Mouse (Mus musculus) kidney, postnatal 36 days (tissue): ENCODE results near the gene Sp1.

ENCODE experiments used
- DNase-seq, 2 experiments: peaks; one replicate each; pipeline ENCODE4 v3.0.0; 2021 to 2022; ENCODE audit warnings: mixed read lengths in 2 of 2

The Sp1 gene

DNA sequence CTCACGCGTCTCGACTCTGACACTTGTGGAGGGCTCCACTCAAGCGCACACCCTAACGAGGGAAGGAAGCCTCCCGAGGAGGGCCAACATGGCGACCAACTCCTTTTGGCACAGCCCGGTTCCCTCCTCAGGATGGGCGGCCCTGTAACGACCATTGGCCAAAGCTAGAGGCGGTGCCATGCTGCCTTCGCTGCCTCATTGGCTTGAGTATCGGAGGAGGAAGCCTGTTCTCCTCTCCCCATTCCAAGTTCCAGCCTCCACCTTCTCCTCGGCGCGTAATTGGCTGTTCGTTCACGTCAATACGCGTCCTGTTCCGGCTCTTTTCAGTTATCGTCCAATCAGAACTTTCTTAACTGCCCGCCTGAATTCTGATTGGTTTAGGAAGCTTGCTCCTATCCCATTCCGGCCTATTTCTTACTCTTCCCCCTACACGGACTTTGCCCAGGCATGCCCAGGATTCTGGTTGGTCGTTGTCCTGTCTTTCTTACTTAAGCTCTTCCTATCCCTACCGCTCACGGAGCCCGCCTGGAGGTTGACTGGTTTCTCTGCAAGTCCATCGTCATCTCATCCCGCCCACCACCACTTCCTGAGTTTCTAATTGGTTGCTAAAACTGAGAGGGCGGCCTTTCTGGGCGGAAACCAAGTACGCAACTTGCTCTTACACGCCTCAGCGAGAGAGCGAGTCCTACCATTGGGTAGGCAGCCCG lies at the start of gene Sp1:
Sp1 (plus strand) TSS at position 655 of the 707 bp plus-strand sequence.
- DNase-seq, result peak; percentile 97 to 100

DNA sequence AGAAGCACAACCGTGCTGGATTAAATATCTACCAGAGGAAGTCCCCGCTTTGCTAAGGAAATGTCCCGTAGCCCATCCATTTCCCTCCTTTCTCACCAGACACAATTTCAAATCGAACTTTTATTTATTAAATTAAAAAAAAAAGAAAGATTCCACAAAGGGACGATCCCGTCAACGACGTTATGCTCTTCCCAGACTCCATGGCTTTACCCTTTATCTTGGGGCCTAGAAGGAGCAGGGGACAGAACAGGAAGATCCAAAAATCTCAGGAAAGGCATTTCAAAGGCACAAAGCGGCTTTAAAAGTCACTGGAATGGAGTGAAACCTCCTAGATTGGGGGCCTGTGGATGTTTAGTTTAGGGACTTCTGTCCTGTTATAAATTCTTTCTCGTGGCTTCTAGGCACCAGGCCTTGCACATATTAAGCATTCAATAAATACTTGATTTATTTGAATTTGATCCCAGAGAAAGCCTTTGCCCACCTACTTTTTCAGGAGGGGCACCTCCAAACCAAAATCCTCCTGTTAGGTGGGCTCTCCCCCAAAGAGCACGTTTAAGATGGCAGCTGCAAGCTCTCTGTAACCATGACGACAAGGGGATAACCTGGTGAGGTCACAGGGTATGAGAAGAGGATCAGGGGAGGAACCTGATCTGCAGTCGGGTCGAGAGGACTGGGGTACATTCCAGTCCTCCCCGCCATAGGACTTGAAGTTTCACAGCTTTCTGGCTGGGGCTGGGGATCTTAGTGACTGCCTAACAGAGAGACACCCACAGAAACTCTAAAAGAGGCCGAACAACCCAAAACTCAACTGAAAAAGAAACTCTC lies 49.2 kb upstream of the Sp1 start:
- DNase-seq, result no peak

DNA sequence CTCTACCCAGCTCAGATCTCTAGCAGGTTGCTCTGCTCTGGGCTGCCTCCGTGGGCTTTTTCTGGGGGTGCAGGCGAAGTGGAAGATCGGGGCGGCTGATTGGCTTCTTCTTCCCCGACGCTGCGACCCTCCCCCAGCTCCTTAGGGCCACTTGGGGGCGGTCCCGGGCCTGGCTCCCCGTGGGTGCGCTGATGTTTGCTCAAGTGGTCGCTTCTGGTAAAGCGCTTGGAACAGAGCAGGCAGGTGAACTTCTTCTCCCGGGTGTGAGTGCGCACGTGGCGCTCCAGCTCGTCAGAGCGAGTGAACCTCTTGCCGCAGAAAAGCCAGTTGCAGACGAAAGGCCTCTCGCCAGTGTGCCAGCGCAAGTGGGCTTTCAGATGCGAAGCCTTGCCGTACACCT lies 47.8 kb upstream of the Sp1 start:
- DNase-seq, result peak in 1 of 2 experiments; percentile 29

DNA sequence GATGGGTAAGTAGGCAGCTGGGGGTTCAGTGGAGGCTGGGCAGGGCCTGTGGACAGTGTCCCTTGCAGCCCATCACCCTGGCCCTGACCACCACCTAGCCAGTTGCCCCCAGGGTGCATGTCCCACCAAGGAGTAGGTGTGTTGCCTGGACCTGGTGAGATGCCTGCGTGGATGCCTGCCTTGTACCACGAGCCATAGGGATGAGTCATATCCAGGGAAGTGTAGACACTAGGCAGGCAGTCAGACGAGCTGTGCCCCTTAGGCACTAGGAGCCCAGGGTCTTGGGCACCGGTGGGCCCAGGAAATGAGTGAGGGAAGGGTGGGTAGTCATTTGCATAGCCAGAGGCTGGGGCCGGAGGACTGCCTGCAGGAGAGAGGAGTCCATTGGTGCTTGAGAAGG lies 47.1 kb upstream of the Sp1 start:
- DNase-seq, result no peak

DNA sequence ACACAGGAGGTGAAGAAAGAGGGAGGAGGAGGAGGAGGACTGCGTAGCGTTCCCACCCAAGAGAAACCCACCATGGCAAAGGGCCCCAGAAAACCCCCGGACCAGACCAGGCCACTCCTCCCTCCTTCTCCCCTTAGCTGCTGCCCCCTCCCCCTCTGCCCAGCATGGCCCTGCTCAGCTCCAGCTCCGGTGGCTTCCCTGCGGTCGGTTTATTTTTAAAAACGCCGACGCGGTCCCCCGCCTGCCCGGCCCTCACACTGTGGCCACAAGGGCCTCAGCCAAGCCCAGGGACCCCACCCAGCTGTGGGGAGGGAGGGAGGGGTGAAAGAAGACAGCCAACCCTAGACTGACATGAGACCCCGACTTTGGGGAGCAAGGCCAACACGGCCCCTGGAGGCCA lies 43.3 kb upstream of the Sp1 start:
- DNase-seq, result no peak

DNA sequence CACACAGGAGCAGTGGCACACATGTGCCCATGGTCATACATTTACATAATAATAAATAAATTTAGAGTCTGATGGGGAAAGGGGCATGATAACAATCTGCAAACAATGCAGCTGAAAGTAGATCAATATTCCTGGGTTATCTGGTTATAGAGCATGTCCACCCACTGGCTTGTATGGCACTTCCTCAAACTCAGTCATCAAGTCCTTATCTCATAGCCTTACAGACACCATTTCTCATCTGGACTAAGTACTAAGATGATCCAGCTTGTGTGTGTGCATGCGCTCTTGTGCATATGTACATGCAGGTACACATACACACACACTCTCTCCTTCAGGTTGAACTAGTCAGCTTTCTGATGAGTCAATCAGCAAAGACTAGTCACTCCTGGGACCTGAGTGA lies 41.3 kb upstream of the Sp1 start:
- DNase-seq, result no peak

DNA sequence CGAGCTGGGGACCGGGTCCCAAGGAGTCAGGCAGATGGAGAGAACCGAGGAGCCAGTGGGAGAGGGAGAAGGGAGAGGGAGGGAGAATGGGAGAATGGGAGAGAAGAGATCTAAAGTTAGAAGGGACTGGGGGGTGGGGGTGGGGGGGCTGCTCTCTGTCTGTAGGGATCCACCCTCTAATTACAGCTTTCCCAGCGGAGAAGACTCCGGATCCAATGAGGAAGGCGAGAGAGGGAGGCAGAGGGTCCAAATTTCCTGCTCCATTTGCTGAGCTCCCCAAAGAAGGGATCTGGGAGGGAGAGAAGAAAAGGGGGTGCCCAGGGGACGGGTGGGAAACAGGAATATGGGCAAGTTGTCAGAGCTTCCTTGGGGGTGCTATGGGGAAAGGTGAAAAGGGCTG lies 39.7 kb upstream of the Sp1 start:
- no peak for DNase-seq

DNA sequence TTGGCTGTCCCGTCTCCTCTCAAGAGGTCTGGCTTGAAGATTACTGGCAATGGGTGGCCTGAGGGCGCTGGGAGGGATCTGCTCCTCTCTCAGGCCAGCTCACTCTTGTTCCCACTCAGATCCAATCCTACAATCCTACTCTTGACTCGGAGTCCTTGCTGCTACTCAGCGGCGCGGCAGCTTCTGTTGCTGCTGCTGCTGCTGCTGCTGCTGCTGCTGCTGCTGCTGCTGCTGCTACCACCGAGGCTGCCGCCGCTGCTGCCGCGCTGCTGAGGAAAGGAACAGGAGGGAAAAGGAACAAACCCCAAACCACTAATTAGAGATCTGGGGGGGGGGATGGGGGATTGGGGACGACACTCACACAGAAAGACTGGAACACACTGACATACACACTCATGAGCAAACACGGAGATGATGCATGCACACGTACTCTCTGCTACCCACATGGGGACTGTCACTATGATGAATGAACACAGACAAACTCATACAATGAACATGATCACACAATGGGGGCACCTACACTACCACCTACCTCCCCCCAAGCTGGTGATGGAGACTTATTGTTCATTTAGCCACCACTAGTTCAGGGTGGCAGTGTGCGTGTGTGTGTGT lies 39.1 kb upstream of the Sp1 start, which contains the start of gene Sp7:
Sp7 (minus strand) TSS at position 450 of the 612 bp plus-strand sequence.
- DNase-seq, result peak in 1 of 2 experiments; percentile 15

DNA sequence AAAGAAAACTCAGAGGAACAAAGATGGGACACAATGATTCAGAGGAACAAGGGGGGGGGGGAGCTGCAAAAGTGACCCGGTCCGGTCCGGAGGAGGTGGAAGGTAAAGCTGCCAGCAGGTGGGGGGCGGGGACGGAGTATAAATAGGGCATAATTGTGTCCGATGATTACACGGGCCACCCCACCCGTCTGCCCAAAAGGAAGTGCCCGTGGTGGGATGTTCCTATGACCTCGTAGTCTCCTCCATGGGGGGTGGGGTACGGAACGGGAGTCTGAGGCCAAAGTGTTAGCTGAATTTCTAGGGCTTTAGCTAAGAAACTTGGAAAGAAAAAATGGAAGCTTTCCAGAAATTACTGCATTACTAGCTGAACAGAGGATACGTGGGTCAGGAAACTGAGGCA lies 36.0 kb upstream of the Sp1 start:
- no peak for DNase-seq

DNA sequence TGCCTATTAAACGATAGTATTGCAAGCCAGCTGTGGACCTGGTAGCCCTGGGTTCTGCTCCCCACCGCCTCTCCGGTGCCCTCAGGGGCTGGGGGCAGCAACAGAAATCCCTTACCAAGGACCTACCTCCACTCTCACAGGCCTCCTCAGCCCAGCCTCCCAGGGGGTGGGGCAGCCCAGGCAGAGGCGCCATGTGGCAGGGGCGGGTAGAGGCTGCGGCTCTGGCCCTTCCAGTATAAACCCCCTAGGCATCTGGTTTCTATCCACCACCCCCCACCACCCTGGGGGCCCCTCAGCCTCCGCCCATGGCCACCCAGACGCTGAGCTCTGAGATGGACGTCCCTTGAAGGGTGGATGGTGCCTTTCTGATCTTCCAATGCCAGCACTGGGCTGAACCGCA lies 35.2 kb upstream of the Sp1 start:
- DNase-seq, result no peak

DNA sequence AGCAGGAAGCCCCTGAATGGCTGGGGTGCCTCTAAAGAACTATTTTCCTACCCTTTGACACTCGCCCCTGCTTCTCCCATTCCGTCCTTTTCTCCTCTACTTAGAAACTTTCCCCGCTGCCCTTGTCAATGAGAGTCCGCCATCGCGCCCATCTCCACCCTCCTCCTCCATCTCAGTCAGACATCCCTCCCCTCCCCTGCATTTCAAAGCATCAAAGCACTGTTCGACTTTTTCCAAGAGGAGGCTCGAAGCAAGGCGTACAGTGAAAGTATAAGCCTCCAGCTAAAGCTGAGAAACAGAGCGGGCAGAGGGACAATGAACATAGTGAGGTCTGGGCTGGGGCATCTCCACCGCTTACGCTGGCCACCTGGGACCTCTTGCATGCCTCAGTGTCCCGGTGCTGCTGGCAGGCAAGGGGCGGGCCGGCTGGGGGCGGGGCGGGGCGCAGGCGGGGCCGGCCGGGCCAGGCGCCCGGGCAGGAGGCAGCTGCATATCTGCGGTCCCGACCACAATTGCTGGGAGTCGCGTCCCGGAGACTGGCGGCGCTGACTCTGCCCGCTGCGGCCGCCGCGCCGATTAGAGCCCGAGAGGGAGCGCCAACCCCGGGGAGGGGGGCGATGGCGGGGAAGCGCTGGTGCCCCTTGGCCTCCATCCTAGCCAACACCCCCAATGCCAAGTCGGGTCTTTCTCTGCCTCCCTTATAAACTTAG lies 29.3 kb upstream of the Sp1 start:
- DNase-seq, result peak; percentile 44 to 78

DNA sequence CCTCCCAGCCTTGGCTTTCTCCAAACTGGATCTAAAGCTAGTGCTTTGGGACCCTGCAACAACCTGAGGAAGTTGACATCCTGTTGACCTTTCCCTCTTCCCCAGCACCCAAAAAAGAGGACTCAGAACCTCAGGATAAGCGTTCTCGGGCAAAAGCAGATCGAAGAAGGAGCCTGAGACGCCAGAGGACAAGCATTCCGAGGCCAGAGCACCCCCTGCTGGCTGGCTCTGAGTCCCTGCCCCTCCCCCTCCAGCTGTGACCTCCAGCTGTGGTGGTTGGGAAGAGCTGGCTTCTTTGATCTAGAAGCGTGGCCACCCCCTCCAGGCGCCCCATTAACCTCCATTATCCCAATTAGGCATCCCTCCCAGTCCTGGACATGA lies 28.8 kb upstream of the Sp1 start:
- peak; percentile 91 to 95 for DNase-seq

DNA sequence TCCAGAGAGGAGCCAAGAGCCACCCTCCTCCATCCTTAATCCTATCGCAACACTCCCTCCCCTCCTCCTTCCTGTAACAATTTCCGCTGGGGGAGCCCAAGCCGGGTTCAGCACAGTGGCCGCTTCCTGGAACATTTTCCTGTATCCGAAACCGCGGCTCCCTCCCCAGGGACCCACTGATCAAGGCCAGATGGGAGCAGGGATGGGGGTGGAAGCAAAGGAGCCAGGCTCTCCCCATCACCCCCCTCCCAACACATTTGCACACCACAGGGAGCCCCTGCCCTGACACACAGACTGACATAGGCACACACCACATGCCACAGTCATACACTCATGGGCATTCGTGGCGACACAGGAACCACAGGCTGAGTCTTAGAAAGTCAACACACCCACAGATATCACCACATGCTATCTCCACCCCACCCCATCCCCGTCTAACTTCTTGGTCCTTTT lies 28.1 kb upstream of the Sp1 start:
- DNase-seq, result peak; percentile 82 to 87

DNA sequence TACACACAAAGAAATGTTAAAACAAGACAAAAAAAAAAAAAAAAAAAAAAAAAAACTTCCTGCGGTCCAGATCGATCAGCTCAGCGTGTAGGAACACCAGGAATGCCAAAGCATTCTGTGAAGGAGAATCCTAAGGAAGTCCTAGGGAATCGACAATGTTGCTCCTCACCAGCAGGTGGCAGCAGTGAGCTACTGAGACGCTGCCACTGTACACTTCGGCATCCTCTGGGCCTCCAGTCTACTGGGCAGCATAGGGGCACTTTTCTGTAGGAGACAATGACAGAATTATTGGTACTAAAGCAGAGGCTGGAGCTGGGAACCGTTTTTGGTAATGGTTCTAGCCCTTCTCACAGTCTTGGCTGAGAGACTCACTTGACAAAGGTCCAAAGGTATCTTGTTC lies 24.4 kb upstream of the Sp1 start:
- DNase-seq, result peak; percentile 86 to 94

DNA sequence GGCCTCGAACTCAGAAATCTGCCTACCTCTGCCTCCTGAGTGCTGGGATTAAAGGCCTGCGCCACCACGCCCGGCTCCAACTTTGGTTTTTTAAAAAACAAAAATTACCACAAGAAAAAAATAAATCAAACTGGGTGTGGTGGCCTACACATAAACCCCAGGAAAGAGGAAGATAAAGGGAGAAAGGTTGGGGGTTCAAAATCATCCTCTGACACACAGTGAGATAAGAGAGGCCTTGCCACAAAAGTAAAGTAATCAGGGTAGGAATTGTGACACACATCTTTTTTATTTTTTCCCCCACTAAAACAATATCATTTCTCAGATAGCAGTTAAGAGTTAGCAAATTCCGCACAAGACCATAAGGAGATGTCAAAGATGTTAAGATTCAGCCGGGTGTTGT lies 22.3 kb upstream of the Sp1 start:
- no peak for DNase-seq

DNA sequence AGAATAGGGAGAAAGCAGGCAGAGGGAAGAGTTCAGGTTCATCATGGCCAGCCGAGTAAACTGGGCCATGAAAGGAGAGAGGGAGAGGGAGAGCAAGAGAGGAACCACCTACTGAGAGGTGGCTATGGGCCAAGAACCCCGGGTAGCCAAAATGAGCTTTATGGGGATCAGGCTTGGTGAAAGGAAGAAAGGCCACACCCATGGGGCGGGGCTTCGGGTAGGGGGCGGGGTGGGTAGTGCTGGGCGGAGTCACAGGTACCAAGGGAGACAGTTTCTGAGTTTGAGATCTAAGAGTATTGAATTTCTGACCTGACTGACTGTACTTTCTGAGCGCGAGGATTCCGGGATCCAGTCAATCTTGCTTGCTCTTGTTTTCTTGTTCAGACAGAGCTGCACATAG lies 19.3 kb upstream of the Sp1 start:
- DNase-seq, result peak in 1 of 2 experiments; percentile 46

DNA sequence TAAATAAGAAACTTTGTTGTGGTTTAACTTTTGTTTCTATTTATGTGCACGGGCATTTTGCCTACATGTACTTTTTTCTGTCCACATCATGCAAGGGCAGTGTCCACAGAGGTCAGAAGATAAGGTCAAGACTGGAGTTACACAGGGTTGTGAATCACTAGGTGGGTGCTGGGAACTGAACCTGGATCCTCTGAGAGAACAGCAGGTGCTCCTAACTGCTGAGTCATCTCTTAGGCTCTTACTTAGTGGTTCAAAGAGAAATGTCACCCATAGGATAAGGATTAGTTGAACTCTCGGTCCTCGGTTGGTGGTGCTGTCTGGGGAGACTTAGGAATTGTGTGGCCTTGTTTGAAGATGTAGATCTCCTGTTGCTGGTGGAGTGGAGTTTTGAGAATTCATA lies 17.0 kb upstream of the Sp1 start:
- DNase-seq, result no peak

DNA sequence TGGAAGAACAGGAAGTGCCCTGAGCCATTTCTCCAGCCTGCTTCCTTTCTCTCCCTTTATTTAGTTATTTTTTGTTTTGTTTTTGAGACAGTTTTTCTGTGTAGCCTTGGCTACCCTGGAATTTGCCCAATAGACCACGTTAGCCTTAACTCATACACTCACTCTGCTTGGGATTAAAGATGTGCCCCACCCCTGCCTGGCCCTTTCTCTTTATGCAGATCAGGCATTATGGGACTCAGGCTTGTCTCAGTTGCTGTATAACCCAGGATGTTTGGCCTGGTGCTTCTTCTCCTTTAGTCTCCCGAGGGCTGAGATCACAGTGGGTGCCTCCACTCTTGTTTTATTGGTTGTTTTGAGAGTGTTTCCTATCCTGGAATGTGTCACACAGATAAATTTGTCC lies 13.4 kb upstream of the Sp1 start:
- no peak for DNase-seq

DNA sequence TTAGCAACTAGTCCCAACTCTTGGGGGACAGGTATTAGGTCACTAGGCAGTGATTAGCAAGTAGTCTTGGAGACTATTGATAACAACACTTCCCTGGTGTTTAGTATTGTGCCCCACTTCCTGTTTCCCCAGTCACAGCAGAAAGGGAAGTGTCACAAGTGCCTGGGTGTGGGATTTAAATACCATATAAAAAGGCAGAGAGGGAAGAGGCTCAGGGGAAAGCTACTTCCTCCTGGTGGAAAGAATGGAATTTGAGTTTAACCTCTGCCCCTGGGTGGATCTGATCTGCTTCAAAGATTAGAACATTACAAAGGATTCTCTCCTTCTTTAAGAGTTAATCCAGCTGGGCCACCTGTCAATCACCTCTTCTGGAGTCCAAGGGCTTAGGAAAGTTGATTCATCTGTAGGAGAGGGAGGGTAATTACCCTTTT lies 12.3 kb upstream of the Sp1 start:
- peak in 1 of 2 experiments; percentile 33 for DNase-seq

DNA sequence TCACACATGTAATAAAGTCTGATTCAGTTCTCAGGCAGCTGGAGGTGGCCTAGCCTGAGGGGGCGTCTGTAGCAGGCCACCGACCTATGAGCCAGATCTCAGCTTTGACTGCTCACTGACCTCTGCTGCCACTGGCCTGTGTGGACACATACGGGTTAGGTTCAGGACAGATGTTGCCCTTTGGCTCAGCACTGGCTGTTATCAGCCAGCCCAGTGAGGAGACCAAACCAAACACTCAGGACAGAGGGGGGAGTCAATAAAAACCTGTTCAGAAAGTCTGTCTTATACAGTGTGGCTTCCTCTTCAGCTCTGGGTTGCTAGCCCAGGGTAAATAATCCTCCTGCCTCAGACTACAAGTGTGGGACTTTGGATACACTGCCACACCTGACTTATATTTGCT lies 10.9 kb upstream of the Sp1 start:
- peak; percentile 38 to 39 for DNase-seq

DNA sequence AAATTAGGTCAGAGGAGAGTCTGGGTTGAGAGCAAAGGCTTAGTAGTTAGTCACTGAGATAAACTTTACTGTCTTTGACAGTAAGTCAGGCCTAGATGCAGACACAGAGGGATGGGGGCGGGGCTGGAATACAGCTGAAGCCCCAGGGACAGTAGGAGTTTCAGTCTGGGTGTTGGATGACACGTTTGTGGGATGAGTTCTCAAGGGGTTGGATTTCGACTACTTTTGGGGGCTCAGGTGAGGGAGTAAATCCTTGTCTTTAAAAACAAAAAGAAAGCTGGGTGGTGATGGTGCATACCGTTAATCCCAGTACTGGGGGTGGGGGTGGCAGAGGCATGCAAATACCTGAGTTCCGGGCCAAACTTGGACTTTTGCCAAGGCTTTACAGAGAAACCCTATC lies 7.3 kb upstream of the Sp1 start:
- DNase-seq, result peak in 1 of 2 experiments; percentile 46

DNA sequence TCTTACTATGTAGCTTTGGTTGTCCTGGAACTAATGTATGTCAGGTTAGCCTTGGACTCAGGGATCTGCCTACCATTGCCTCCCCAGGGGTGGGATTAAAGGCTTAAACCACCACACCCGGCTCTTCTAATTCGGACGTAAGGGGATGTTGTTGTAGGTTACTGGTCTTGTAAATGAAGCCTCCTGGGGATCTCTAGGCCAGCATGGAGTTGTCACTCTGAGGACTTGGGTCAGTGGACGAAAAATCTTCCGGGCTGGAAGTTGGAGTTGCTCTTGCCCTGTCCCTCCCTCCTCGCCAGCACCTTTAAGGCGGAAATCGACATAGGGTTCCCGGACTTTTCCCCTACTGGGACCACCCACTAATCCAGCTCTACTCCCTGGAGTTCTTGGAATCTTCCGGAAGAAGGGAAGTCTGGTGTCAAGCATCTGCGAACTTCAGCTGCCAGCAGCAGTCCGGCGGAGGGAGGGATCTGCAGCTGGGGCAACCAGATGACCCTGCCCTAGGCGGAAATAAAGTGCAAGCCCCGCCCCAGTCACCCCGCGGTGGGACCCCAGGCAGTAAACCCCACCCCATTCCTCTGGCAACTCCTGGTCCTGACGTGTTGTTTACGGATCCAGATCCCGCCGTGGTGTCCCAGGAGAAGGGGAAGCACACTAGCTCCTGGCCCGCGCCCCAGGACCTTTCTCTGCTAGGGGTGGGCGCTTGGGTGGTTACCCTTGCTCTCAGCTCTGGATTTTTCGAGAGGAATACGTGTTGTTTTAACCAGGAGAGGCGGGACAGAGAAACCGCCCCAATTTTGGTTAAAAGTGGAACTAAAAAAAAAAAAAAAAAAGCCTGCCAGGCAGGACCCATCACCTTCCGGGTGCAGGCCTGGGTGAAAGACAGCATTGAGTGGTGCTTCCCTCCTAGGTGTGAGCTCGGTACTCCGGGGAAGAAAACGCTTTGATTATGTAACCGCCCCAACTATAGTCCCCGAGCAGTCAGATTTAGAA lies 6.4 kb upstream of the Sp1 start:
- peak; percentile 96 to 97 for DNase-seq
